Mouse (Mus musculus) embryonic stem cell, embryonic (primary cell): Measurements from ENCODE around the gene Chit1.

Source experiments
- CTCF ChIA-PET, 4 experiments: fragments of 300-600 bp in 2 of 4; fragments of 350-600 bp in 2 of 4; sonication (Branson Sonifier 250); formaldehyde crosslinking; loops; one replicate each; lab custom pipeline; 2022; ENCODE audit warnings: inconsistent platforms in 2 of 4; lab: Charles Lee
- POLR2A ChIA-PET, 4 experiments: fragments of 300-600 bp in 2 of 4; fragments of 350-600 bp in 2 of 4; sonication (Branson Sonifier 250); formaldehyde crosslinking; loops; one replicate each; lab custom pipeline; 2022; ENCODE audit warnings: antibody characterized with exemption in 4 of 4, inconsistent platforms in 1 of 4; lab: Charles Lee

The Chit1 gene

DNA sequence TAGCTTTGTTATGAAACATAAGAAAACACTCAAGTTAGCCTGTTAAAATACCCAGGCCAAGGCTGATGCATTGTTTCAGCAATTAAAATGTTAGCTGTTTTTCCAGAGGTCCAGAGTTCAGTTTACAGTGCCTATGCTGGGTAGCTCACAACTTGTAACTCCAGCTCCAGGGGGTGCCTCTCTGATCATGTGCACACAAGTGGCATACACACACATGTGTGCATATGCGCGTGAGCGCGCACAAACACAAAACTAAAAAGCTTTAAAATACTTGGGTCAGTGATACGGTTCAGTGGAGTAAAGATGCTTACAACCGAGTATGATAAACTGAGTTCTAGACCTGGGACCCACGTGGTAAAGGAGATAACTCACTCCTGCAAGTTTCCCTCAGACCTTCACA lies 22.0 kb upstream of the Chit1 start:
- CTCF ChIA-PET = no interaction called here
- POLR2A ChIA-PET = interaction anchor here in 3 of 4 experiments (0.5 to 38.3 kb wide), 7 partner anchors 3 to 634 kb away, joined by 3 to 1738 read pairs (median 12); partner anchors contain the start of genes Btg2 (in 3 of the 3) and Chit1 (in 1 of the 3)

DNA sequence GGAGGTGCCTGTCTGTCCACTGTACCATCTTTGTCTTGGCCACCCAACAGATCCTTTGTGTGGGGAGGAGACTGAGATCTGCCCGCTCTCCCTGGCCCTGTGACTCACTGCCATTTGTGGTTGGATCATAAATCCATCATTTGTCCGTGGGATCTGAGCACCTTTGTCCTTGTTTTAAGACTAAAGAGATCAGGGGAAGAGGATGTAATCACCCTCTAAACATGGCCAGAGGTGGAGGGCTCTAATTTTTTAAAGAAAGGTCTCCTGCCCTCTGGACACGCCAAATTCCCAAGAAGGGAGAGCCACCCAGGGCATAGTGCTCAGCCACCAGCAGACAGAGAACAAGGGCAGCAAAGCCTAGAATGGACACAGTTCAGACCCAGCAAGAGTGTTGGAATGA lies 19.2 kb upstream of the Chit1 start:
- POLR2A ChIA-PET = interaction anchor here in 3 of 4 experiments (0.6 to 32.4 kb wide), 9 partner anchors 13 to 103 kb away, joined by 3 to 1738 read pairs (median 5); partner anchors contain the start of genes Btg2 (in 3 of the 3) and Chit1 (in 1 of the 3)
- CTCF ChIA-PET = interaction anchor here in 1 of 4 experiments (1.7 kb wide), 1 partner anchor 15 kb away, joined by 7 read pairs; no protein-coding TSS in a partner anchor

DNA sequence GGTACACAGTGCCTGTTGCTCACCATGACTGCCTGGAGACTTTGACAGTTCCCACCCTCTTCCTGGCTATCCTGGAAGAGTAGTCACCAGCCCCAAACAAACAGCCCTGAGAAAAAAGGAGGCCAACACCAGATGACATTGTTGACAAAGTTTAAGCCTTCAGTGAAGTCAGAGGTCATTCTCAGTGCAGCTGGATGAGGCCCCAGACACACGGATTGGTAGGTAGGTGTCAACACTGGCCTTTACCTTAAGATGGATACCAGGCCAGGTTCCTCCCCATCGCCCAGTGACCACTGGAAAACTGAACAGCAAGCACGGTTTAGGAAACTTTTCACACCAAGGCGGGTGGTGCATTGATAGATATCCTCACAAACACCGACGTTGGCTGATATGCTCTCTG lies 18.7 kb upstream of the Chit1 start:
- CTCF ChIA-PET = interaction anchor here in 2 of 4 experiments (0.7 to 2.5 kb wide), 4 partner anchors 15 to 39 kb away, joined by 3 to 7 read pairs (median 6); partner anchors contain the start of gene Chit1 (in 1 of the 2)
- POLR2A ChIA-PET = interaction anchor here in 3 of 4 experiments (0.6 to 32.4 kb wide), 13 partner anchors 8 to 252 kb away, joined by 3 to 1738 read pairs (median 4); partner anchors contain the start of genes Btg2 (in 3 of the 3) and Chit1 (in 1 of the 3)

DNA sequence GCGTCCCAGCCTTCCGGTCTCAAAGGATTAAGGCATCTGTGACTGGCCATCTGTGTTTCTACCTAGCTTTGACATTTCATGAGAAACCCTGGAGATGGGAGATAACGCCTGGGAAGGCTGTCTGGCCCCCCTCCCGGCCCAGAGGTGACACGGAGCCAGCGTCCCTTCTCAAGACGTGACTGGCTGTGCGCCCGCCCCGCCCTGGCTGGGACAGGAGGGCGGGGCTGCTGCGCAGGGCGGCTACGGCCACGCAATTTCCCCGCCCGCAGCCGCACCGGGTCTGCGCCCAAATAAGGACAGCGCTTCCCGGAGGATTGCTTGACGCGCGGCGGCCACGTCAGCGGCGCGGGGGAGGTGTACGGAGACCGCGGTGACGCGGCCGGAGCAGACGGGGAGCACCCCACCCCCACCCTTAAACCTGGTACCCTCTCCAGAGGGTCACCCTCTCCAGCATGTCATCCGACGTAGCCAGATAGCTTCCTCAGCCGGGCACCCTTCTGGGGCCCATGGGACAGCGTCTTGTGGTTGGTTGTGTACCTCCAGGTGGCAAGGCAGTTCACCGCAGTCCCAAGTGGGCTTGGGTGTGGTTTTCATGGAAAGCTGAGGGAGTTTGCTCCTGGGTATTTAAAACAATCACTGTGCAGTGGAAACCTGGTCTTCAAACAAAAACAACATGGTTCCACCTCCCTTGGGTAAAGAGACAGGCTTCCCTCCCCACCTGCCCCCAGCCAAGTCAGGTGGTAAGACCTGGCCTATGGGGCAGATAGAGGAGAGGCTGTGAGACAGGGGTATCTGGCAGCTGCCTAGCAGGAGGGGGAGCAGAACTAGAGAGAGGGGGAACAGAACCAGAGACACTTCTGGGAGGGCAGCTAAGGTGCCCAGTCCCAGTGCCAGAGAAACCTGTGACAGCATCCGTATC lies 17.9 kb upstream of the Chit1 start:
- CTCF ChIA-PET = interaction anchor here (0.5 to 2.5 kb wide), 12 partner anchors 14 to 378 kb away, joined by 3 to 7 read pairs (median 4); partner anchors contain the start of gene Chit1 (in 1 of the 4)
- POLR2A ChIA-PET = interaction anchor here (0.5 to 32.4 kb wide), 24 partner anchors 9 to 1719 kb away, joined by 3 to 1738 read pairs (median 4); partner anchors contain the start of genes Btg2 (in 4 of the 4) and Chit1 (in 1 of the 4)

DNA sequence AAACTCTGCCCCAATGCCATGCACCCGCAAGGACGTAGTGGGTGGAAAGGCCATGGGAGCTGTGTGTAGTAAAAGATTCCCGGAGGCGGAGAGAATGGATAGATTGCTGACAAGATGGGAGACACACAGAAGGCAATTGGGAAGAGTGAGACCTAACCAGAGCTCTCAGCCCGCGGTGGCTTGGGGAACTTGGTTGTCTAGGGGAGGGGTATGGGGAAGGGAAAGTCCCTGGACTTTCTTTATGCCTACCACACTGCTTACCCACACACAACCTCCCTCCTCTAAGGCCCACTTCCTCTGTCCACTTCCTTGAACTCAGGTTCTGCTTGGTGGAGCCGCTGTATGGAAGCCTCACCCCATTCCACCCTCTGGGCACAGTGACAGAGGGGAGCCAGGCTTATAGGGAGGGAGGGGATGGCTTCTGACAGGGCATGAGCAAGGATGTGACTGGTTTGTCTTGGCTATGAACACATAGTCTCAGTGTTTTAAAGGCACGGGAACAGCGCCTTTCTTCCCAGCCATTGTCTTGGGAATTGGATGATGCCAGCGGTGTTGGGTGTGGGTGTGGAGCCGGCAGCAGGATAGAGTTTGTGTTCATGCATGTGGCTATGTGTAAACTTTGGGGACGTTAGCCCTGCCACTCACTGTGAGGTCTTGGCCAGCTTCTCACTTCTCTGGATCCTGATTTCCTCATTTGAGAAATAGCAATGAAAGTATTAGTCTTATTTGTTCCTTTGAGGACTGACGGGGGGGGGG lies 17.1 kb upstream of the Chit1 start:
- CTCF ChIA-PET = interaction anchor here (0.5 to 2.5 kb wide), 12 partner anchors 13 to 538 kb away, joined by 3 to 7 read pairs (median 4); partner anchors contain the start of gene Chit1 (in 1 of the 4)
- POLR2A ChIA-PET = interaction anchor here (0.5 to 32.4 kb wide), 22 partner anchors 8 to 1719 kb away, joined by 3 to 1738 read pairs (median 4); partner anchors contain the start of genes Btg2 (in 4 of the 4) and Chit1 (in 1 of the 4)

DNA sequence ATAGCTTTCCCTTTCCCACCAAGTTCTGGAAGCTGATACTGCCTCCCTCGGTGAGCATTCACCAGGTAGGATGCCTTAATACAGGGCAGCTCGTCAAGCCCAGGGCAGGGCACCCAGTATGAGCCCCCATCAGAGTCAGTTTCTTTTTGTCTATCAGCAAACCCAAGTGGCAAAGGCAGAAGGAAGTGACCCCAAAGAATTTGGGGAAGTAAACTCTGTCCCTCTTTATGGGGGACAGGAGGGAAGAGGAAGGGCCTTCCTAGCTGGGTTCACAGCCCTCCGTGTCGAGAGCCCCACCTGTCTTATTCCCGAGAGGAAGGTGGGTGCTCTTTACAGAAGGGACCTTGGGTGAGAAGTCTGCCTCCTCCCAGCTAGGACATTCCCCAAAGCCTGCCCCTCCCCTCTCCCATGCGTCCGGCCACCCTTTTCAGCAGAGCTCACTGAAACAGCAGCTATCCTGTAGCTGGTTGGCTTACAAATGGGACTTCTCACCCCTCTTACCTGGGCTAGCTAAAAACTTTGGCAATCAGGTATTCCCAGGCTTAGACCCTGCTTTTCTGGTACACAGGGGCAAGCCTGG lies 15.9 kb upstream of the Chit1 start:
- ChIA-PET POLR2A (interaction anchor here in 3 of 4 experiments (0.6 to 32.4 kb wide), 11 partner anchors 11 to 380 kb away, joined by 3 to 1738 read pairs (median 4); partner anchors contain the start of genes Btg2 (in 3 of the 3) and Chit1 (in 1 of the 3)), CTCF (interaction anchor here (0.5 to 1.8 kb wide), 6 partner anchors 12 to 539 kb away, joined by 3 to 6 read pairs (median 4); no protein-coding TSS in a partner anchor)

DNA sequence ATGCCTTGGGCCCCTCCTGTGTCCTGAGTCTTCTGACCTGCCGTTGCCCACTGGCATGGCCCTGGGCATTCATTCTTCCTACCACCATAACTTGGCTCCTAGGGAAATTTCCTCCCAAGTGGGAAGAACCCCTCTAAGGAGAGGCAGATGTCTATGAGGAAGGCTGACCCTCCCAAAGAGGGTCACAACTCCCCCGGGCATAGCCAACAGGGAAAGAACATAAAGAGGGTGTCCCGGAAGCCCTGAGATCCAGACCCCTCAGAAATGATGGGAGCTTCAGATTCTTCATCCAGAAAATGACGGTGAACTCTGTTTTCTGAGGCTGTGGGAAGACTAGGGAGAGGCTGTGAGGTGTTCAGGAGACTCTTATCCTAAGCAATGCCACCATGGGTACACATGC lies 15.3 kb upstream of the Chit1 start:
- ChIA-PET POLR2A (interaction anchor here in 3 of 4 experiments (1.0 to 32.4 kb wide), 9 partner anchors 13 to 380 kb away, joined by 3 to 1738 read pairs (median 6); partner anchors contain the start of genes Btg2 (in 3 of the 3) and Chit1 (in 1 of the 3)), CTCF (interaction anchor here in 3 of 4 experiments (0.5 to 1.8 kb wide), 6 partner anchors 10 to 493 kb away, joined by 3 to 5 read pairs (median 3); no protein-coding TSS in a partner anchor)

DNA sequence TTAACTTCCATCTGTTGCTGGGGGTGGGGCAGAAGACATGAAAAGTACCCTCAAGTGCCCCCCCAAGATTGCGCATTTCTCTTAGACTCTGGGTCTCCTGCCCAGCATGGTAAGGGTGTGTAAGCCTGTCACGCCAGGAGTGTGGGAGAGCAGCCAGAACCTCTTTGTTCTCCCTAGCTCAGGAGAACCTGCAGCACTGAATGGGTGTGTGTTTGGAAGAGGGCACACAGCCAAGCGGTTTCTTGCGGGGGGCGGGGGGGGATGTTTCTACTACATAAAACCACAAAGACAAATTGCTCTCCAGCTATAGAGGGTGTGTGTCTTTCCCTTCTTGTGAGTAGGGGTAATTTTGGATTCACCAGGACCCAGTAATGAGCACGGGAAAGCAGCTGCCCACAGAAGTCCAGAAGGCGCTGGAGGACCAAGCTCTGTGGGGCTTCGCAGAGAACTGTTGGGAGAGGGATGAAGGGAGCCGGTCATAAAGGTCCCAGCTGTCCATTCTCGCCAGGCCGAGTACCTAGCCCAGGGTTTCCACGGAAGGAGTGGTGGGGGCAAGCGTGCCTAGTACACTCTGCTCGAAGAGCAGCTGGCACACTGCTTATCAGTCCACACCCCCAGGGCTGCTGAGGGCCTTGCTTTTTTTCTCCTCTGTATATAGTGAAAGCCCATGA lies 14.6 kb upstream of the Chit1 start:
- ChIA-PET CTCF (interaction anchor here in 2 of 4 experiments (0.6 to 2.3 kb wide), 8 partner anchors 9 to 494 kb away, joined by 3 to 8 read pairs (median 3); no protein-coding TSS in a partner anchor), POLR2A (interaction anchor here (0.6 to 32.4 kb wide), 11 partner anchors 14 to 180 kb away, joined by 3 to 1738 read pairs (median 4); partner anchors contain the start of genes Btg2 (in 3 of the 4) and Chit1 (in 1 of the 4))

DNA sequence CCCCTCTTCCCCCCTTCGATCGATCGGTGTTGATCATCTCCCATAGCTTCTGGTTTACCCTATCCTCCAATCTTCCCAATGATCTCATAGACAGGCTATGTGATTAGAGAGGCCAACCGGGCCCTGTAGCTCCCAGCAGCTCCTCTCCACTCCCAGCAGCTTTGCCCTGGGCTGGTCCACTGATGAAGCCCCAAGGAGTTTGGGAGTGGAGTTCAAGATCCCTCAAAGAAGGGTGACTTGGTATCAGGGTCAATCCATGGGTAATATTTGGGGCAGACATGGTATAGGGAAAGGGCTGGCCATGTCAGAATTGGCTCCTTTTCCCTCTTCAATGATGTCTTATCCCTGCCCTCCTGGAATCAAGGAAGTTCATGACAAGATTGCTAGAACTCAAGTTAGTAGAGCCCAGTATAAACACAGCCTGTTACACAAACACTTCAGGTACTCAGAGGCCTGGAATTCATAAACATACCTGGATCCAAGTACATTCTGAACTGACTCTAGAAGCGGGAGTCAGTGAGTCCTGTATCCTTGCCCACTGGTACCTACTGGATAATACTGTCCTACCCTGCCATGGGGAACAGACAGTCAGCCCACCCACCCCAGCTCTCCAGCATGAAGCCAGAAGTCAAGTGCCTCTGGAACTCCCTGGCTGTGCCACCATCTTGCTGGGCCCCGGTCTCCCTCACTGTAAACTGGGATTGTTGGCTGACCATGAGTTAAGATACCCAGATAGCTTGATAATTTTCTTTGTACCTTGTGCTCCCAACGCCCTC lies 13.8 kb upstream of the Chit1 start:
- ChIA-PET POLR2A (interaction anchor here (0.6 to 32.4 kb wide), 9 partner anchors 14 to 181 kb away, joined by 3 to 1738 read pairs (median 7); partner anchors contain the start of genes Btg2 (in 3 of the 4) and Chit1 (in 1 of the 4)), CTCF (interaction anchor here in 2 of 4 experiments (0.8 to 2.4 kb wide), 5 partner anchors 10 to 45 kb away, joined by 3 to 8 read pairs (median 6); partner anchors contain the start of gene Chit1 (in 1 of the 2))

DNA sequence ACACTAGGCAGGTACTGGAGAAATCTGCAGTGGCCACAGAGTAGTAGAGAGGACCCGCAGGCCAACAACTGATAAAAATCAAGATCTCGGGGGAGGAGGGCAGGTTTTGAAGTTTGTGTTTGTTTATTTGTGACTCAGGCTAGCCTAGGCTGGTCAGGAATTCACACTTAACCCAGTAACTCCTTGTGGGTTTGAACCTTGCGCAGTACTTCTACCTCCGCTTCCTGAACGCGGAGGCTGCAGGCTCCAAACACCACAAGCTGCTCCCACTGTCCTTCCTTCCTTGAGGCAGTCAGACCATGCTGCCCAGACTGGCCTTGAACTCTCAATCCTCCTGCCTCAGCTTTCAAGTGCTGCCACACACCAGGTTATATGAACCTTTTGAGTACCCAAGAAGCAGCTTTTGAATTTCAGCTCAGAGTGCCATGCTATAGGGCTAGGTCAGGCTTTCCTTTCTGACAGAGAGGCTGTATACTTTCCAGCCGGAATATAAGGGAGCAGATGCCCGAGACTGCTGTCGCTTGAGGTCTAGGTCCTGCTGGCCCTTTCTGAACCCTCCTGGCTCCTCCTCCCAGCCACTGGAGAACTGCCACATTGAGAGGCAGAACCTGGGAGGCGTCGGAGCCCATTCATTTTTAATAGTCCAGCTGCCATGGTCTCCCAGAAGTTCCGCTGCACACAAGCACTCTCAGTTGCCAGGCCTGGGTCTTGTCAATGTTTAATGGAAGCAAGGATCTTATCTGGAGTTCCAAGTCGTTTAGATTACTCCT lies 12.9 kb upstream of the Chit1 start:
- POLR2A ChIA-PET = interaction anchor here (0.8 to 32.4 kb wide), 30 partner anchors 11 to 434 kb away, joined by 3 to 1738 read pairs (median 6); partner anchors contain the start of genes Btg2 (in 3 of the 4), Chit1 (in 2 of the 4), Atp2b4 (in 1 of the 4) and Cyb5r1 (in 1 of the 4)

DNA sequence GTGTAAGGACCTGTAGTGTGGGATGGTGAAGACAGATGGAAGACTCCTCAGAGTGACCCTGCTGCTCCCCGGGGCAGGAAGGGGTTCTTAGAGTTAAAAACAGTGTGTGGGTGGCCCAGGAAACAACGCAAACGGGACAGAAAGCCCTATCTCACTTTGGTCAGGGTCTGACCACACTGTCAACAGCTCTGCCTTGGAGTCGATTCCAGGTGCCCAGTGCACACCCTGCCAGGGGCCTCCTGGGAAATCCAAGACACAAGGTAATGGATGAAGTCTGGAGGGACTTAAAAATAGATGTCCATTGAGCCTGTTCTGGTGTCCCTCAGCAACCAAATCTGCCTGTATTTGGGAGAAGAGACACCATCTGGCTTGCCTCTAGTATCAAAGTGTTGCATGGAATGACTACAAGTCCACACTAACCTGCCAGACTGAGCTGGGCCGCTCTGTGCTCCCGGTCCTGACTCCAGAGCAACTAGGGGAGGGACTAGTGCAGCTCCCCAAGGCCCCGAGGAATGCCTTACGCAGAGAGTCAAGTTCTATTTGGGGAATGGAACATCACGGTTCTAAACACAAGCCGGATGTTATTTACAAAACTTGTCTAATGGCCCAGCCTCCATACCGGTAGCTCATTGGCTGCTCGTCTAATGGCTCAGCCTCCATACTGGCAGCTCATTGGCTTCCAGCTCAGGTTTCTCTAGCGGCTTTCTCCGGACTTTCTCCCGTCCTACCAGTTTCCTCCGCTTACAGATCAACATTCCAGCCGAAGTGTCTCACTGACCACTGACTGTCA lies 12.1 kb upstream of the Chit1 start:
- ChIA-PET POLR2A (interaction anchor here (0.7 to 32.4 kb wide), 70 partner anchors 8 to 1118 kb away, joined by 3 to 1738 read pairs (median 4); partner anchors contain the start of genes Btg2 (in 3 of the 4), Chit1 (in 2 of the 4), Cyb5r1 (in 2 of the 4) and Adipor1 (in 1 of the 4)), CTCF (interaction anchor here (0.7 to 2.4 kb wide), 21 partner anchors 8 to 363 kb away, joined by 3 to 9 read pairs (median 4); partner anchors contain the start of genes Chit1 (in 2 of the 4) and Btg2 (in 1 of the 4))

More for the DNA sequence above, 12.9 kb upstream of the Chit1 start:
- CTCF ChIA-PET = interaction anchor here in 3 of 4 experiments (0.6 to 2.4 kb wide), 10 partner anchors 9 to 356 kb away, joined by 3 to 9 read pairs (median 4); partner anchors contain the start of gene Chit1 (in 2 of the 3)

DNA sequence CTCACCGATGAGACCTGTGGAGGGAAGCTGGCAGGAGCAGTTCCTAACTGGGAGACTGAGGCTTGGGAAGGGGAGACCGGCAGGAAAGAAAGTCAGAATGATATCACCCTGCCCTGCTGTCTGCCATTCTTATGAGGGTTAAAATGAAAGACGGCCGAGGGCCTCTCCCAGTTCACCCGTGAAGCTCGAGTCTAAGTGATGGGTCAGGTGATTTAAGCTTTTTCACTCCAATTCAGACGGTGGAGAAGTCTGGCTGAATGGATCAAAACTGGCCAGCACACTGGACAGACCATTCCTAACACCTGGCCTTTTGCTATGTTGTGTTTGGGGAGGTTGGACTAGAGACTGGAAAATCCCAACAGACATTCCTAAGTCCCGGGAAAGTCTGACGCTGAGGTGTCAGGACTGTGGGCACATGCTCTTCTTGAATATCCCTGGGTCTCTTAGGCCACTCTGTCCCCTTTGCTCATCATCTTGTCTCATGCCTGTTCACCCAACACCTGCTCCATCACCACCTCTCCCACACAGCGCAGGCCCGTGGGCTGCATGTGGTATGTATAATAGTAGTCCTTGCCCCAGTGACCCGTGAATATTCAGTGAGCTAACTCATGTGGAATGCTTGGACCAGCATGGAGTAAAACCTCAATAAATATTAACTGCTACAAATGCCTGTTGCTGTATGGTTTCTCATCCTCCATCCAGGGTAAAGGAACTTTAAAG lies 11.4 kb upstream of the Chit1 start:
- ChIA-PET POLR2A (interaction anchor here (0.6 to 32.4 kb wide), 78 partner anchors 9 to 1119 kb away, joined by 3 to 1738 read pairs (median 4); partner anchors contain the start of genes Btg2 (in 3 of the 4), Chit1 (in 3 of the 4), Cyb5r1 (in 2 of the 4) and Adipor1 (in 1 of the 4)), CTCF (interaction anchor here (0.5 to 2.4 kb wide), 22 partner anchors 11 to 1558 kb away, joined by 3 to 10 read pairs (median 3); partner anchors contain the start of genes Chit1 (in 2 of the 4) and Btg2 (in 1 of the 4))
